Mouse (Mus musculus) stomach, postnatal 0 days (tissue): ENCODE results near the gene Phf11b. TPM values are rescaled to one million over a fixed set of nuclear protein-coding genes. Genes with fewer than 3 reads are reported as not detected.
"Not testable (repeated sequence)": the region's sequence is repeated elsewhere in the genome, so short reads cannot be mapped to it uniquely, and the experiment has no call there.

Experiments
- ATAC-seq: fragments of 200-750 bp; cut with Nextera tagmentation; 2 replicates; pipeline ENCODE4 v1.8.0; 2017; ENCODE audit not compliant: low FRiP score, low TSS enrichment
- DNase-seq: peaks from one replicate; pipeline ENCODE4 v3.0.0-alpha.2; 2016; ENCODE audit warnings: low spot score
- H3K27ac ChIP-seq: fragments of 300-500 bp; sonication (generic); replicated peaks from 2 replicates; pipeline ENCODE4 v1.5.1; 2014; ENCODE audit warnings: mild to moderate bottlenecking, control low read depth
- H3K27me3 ChIP-seq: fragments of 300-500 bp; sonication (generic); 2 replicates; pipeline ENCODE4 v1.6.1; 2014; ENCODE audit warnings: low read length; ENCODE audit not compliant: control insufficient read depth, insufficient read depth
- H3K36me3 ChIP-seq: fragments of 300-500 bp; sonication (generic); 2 replicates; pipeline ENCODE4 v1.6.1; 2014; ENCODE audit warnings: low read length, mixed read lengths; ENCODE audit not compliant: control insufficient read depth, insufficient read depth
- H3K4me1 ChIP-seq: fragments of 300-500 bp; sonication (generic); replicated peaks from 2 replicates; pipeline ENCODE4 v1.6.1; 2014; ENCODE audit warnings: antibody characterized with exemption; ENCODE audit not compliant: control insufficient read depth, insufficient read depth
- H3K4me2 ChIP-seq: fragments of 300-500 bp; sonication (generic); replicated peaks from 2 replicates; pipeline ENCODE4 v1.6.1; 2014; ENCODE audit warnings: low read depth, mild to moderate bottlenecking, control low read depth, moderate library complexity
- H3K4me3 ChIP-seq: fragments of 300-500 bp; sonication (generic); 2 replicates; pipeline ENCODE4 v1.5.1; 2014; ENCODE audit warnings: low read depth, low read length, control low read depth
- H3K9ac ChIP-seq: fragments of 300-500 bp; sonication (generic); 2 replicates; pipeline ENCODE4 v1.6.1; 2014; ENCODE audit warnings: mild to moderate bottlenecking, low read length, control low read depth, mixed read lengths
- H3K9me3 ChIP-seq: fragments of 300-500 bp; sonication (generic); 2 replicates; pipeline ENCODE4 v1.6.1; 2016; ENCODE audit warnings: low read length; ENCODE audit not compliant: control insufficient read depth
- CTCF ChIP-seq: IDR thresholded peaks from 2 replicates; pipeline ENCODE4 v1.5.1; 2016; ENCODE audit warnings: antibody characterized with exemption, low read depth, mild to moderate bottlenecking, moderate library complexity
- EP300 ChIP-seq: optimal IDR thresholded peaks from 2 replicates; pipeline ENCODE3; 2016; ENCODE audit warnings: antibody characterized with exemption
- WGBS: fragments of 180-500 bp; shearing (Covaris S2); extraction: QIAGEN DNeasy Blood & Tissue Kit; methylation state at CpG from one replicate; pipeline ENCODE4 v1.1.7; 2014; 5-methylcytosine and 5-hydroxymethylcytosine counted together
- polyA plus RNA-seq: library from polyadenylated mRNA; unstranded; fragments of >200 nt; fragmentation: Nextera tagmentation; extraction: Ambion mirVana; gene quantifications from 2 replicates; pipeline ENCODE4 v1.2.1, GENCODE M21; 2015

Gene Phf11b
- polyA plus RNA-seq: 0.93 and 1.2 TPM in 2 replicates

DNA sequence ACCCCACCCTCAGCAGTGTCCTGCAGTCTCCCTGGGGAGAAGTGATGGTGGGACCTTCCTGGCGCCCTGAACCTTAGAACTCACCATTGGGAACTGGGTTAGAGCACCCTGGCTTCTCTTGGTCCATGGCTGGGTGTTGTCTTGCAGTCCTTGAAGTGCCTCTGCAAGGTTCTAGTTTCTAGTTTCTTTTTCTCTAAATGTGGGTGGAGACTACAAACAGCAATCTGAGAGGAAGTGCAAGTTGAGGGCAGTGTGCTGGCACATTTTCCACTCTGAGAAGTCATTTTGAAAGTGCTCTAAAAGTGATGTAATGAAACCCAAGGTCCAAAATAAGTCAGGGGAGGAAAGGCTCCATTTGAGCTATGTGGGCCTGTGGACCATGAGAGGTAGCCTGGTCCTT is at the start of gene Phf11b:
Gene Phf11b, minus strand, starts transcription at position 163 of the 400 bp plus-strand sequence.
- not testable (repeated sequence) for H3K9me3 ChIP-seq, H3K27ac ChIP-seq, H3K4me3 ChIP-seq, H3K9ac ChIP-seq, H3K27me3 ChIP-seq, ATAC-seq, H3K4me1 ChIP-seq, DNase-seq, H3K4me2 ChIP-seq, H3K36me3 ChIP-seq
- WGBS: 68% methylated on average over 1 of the region's 1 CpGs

DNA sequence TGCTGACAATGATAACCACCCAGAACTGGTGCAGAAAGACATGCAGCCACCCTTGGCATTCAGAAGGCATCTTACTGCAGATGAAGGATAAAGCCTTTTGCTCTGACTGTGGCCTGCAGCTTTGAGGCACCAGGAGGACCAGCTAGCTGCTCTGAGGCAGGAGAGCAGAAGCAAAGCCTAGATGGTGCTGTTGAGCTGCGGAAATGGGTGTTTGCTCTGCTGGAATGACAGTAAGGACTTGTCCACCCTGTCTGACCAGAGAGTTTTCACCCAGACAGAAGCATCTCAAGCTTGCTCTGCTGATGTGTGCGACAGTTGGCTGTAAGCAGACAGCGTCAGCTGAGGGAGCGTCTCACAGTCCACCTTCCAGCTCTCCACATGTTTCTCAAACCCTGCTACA is 49.0 kb upstream of the Phf11b start:
- H3K27ac ChIP-seq, DNase-seq, H3K27me3 ChIP-seq, ATAC-seq, H3K4me1 ChIP-seq, H3K4me2 ChIP-seq, H3K36me3 ChIP-seq, H3K4me3 ChIP-seq, H3K9me3 ChIP-seq, H3K9ac ChIP-seq: not testable (repeated sequence)
- WGBS: 33% methylated on average over 4 of the region's 4 CpGs
- TF ChIP-seq CTCF: peak; percentile 61

GRCm38 (mm10) chr14:59389532-59389931 is 48.4 kb upstream of the Phf11b start:
- H3K27me3 ChIP-seq: no peaks in the 10 kb centered on the region
- ATAC-seq: no peak
- 69% methylated on average over 1 of the region's 1 CpGs for WGBS

GRCm38 (mm10) chr14:59370348-59371068 is 29.4 kb upstream of the Phf11b start:
- Histone ChIP-seq H3K4me3 (no peak overlapping the region), H3K9ac (no peak overlapping the region), H3K27me3 (no peaks in the 10 kb centered on the region), H3K4me2 (no peak overlapping the region), H3K27ac (no peak overlapping the region), H3K36me3 (no peaks in the 10 kb centered on the region), H3K4me1 (0 out of 2 replicates have a peak, but pooled peaks cover 2% of the 10 kb centered on the region), H3K9me3 (no peaks in the 10 kb centered on the region)
- DNase-seq (no peak), ATAC-seq (no peak)
- 93% methylated on average over 25 of the region's 25 CpGs for WGBS
- TF ChIP-seq CTCF (no peak), EP300 (no peak)

More at GRCm38 (mm10) chr14:59389532-59389931, 48.4 kb upstream of the Phf11b start:
- Histone ChIP-seq H3K36me3 (no peaks in the 10 kb centered on the region), H3K9ac (no peak overlapping the region), H3K9me3 (no peaks in the 10 kb centered on the region), H3K27ac (no peak overlapping the region), H3K4me2 (no peak overlapping the region), H3K4me1 (no peaks in the 10 kb centered on the region), H3K4me3 (no peak overlapping the region)
- DNase-seq: no peak
- TF ChIP-seq EP300 (no peak), CTCF (no peak)

GRCm38 (mm10) chr14:59366386-59367105 is 25.4 kb upstream of the Phf11b start:
- no peak overlapping the region for H3K4me2 ChIP-seq
- DNase-seq (no peak), ATAC-seq (no peak)
- no peak overlapping the region for H3K27ac ChIP-seq
- H3K4me1 ChIP-seq: 0 out of 2 replicates have a peak, but pooled peaks cover 2% of the 10 kb centered on the region
- TF ChIP-seq CTCF (no peak), EP300 (no peak)
- WGBS: 66% methylated on average over 8 of the region's 8 CpGs
- H3K36me3 ChIP-seq: no peaks in the 10 kb centered on the region
- H3K9ac ChIP-seq: no peak overlapping the region
- no peaks in the 10 kb centered on the region for H3K27me3 ChIP-seq
- H3K9me3 ChIP-seq: no peaks in the 10 kb centered on the region
- H3K4me3 ChIP-seq: no peak overlapping the region

DNA sequence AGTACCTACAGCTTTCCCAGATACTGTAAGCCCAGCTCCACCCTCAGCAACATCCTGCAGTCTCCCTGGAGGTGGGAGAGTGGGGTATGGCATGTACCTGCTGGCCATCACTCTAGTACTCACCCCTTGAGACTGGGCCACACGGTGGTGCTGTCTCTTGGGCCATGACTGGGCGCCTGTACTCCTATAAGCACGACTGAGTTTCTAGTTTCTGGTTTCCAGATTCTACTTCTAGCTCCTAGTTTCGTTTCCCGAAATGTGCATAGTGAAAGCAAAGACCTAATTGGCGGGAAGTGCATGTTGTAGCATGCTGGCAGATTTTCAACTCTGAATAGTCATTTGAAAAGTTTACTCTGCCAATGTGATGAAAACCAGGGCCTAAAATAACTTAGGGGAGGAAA is 24.1 kb upstream of the Phf11b start, which contains the start of gene Phf11d:
Gene Phf11d, minus strand, starts transcription at position 227 of the 401 bp plus-strand sequence.
- no peaks in the 10 kb centered on the region for H3K27me3 ChIP-seq
- peak within 1 kb of the TSS; percentile 30 for H3K4me3 ChIP-seq
- H3K4me2 ChIP-seq: peak within 1 kb of the TSS; percentile 51
- H3K4me1 ChIP-seq: 0 out of 2 replicates have a peak, but pooled peaks cover 2% of the 10 kb centered on the region
- no peaks in the 10 kb centered on the region for H3K36me3 ChIP-seq
- H3K9me3 ChIP-seq: no peaks in the 10 kb centered on the region
- peak within 1 kb of the TSS; percentile 89 for H3K27ac ChIP-seq
- ATAC-seq (peak; percentile 75; the same call in 1 of the 2 replicates), DNase-seq (peak; percentile 15)
- TF ChIP-seq EP300 (no peak), CTCF (peak; percentile 64)
- H3K9ac ChIP-seq: 0 out of 2 replicates have a peak within 1 kb of the TSS, but pooled peaks have one; percentile 43
- WGBS: 29% methylated on average over 6 of the region's 6 CpGs
